Mouse (Mus musculus) G1E (cell line): ENCODE results near the gene Ube2i.

Experiments used
- CTCF ChIP-seq: IDR thresholded peaks from 2 replicates; pipeline ENCODE4 v1.5.1; 2012; ENCODE audit warnings: low read depth, low read length, inconsistent platforms, mixed read lengths
- GATA1 ChIP-seq: IDR thresholded peaks from 2 replicates; pipeline ENCODE4 v1.6.1; 2012; ENCODE audit warnings: borderline replicate concordance, low read length, inconsistent platforms, mixed read lengths

GRCm38 (mm10) chr17:25218967-25219366 is 55.5 kb downstream of the Ube2i start:
- no peak for TF ChIP-seq CTCF
- TF ChIP-seq GATA1 = no peak
